Mouse (Mus musculus) C2C12 (cell line): ENCODE data around the gene Myo10.

Experiments
- CTCF ChIP-seq: IDR thresholded peaks from one replicate; pipeline ENCODE4 v1.5.1; 2011; ENCODE audit not compliant: control insufficient read depth, insufficient read depth, insufficient read length
- FOSL1 ChIP-seq: IDR thresholded peaks from one replicate; pipeline ENCODE4 v1.8.0; 2011; ENCODE audit warnings: mild to moderate bottlenecking, low read length; ENCODE audit not compliant: poor library complexity, insufficient read depth, severe bottlenecking
- MAX ChIP-seq: IDR thresholded peaks from one replicate; pipeline ENCODE4 v1.6.1; 2011; ENCODE audit warnings: mild to moderate bottlenecking, control low read depth
- MYOD1 ChIP-seq: IDR thresholded peaks from one replicate; pipeline ENCODE4 v1.6.1; 2011; ENCODE audit warnings: low read depth; ENCODE audit not compliant: control insufficient read depth, insufficient read length

- TF ChIP-seq CTCF (no peak), MAX (no peak), FOSL1 (no peak), MYOD1 (no peak)
Measured at GRCm38 (mm10) chr15:25781053-25781452, 158.7 kb downstream of the Myo10 start.
